ENCODE assay signal across 24 mouse cellular contexts in the genomic region with DNA sequence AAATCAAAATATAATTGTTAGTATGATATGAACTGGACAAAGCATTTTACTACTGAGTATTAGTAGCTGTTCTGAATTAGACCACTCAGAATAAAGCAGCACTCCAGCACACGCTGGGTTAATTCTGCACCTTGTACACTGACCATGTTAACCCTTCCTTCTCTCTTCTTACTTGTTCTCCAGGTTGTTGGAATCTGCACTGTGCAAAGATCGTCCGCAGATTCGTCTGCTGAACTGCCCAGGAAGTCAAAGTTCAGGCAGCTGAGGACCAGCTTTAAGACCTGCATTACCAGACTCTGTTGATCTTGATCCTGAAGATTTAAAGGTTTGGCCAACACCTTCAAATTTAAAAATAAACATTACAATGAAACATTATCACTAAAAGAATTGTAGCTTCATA. TPM values are rescaled to one million over a fixed set of nuclear protein-coding genes. Genes with fewer than 3 reads are reported as not detected.
DNase-seq lines count a peak whose midpoint lies in the region; ATAC-seq lines count a peak whose summit lies in the region.
"Had no signal": no experiment of that assay in that cellular context is flagged by ENCODE, and none has a peak within 500 bp of the region (broad histone marks: within the 10 kb centered on the region; RNA-seq: fewer than 3 reads in every experiment).

No protein-coding gene starts in this region.

- 63% methylated on average over 4 of the region's 4 CpGs for WGBS in kidney, embryonic 16.5 days

- H3K4me1 ChIP-seq in kidney, embryonic 16.5 days (ENCODE audit: insufficient read depth, low read length): no peaks in the 10 kb centered on the region
- H3K4me1 ChIP-seq: embryonic facial prominence, embryonic 10.5 days; embryonic facial prominence, embryonic 13.5 days; forebrain, embryonic 12.5 days; forebrain, embryonic 15.5 days; heart, embryonic 10.5 days; hindbrain, embryonic 12.5 days had no signal

- no peak overlapping the region for H3K9ac ChIP-seq in kidney, embryonic 16.5 days (replicated peaks; ENCODE audit: low read length)
- H3K9ac ChIP-seq: embryonic facial prominence, embryonic 13.5 days; forebrain, embryonic 12.5 days; forebrain, embryonic 15.5 days; hindbrain, embryonic 12.5 days had no signal

- no peaks in the 10 kb centered on the region for H3K27me3 ChIP-seq in kidney, embryonic 16.5 days (ENCODE audit: insufficient read depth, low read length)
- H3K27me3 ChIP-seq: embryonic facial prominence, embryonic 13.5 days; forebrain, embryonic 12.5 days; forebrain, embryonic 15.5 days; hindbrain, embryonic 12.5 days had no signal

- DNase-seq in kidney, adult 11 months: peak; percentile 29
- DNase-seq in kidney, adult 8-10 months: peak; percentile 22 to 51
- peak; percentile 17 for DNase-seq in kidney, postnatal 14 days
- DNase-seq in yolk sac, embryonic 10.5 days (ENCODE audit: low spot score): peak; percentile 54
- no peak for DNase-seq in spleen, adult 18-20 months
- DNase-seq in layer of hippocampus, adult 8-10 months (ENCODE audit: low spot score in 2 of 2): no peak
- DNase-seq: adrenal gland, adult 8-10 months; cerebellum, adult 11-12 months; cerebellum, adult 8-10 months; cerebellum, postnatal 10 days; cerebellum, postnatal 36 days; embryo, embryonic 11 days; gastrocnemius, postnatal 10 days; gastrocnemius, postnatal 36 days; heart, adult 2 months had no signal

- ATAC-seq in kidney, embryonic 16.5 days (ENCODE audit: low FRiP score, low TSS enrichment): no peak
- ATAC-seq: activated CD4-positive, CD25-positive, alpha-beta regulatory T cell, adult 4 months; forebrain, embryonic 15.5 days had no signal

- no peaks in the 10 kb centered on the region for H3K9me3 ChIP-seq in kidney, embryonic 16.5 days (ENCODE audit: low read length)
- H3K9me3 ChIP-seq: embryonic facial prominence, embryonic 10.5 days; embryonic facial prominence, embryonic 13.5 days; forebrain, embryonic 12.5 days; forebrain, embryonic 15.5 days; heart, embryonic 10.5 days; hindbrain, embryonic 12.5 days had no signal

- H3K27ac ChIP-seq in kidney, embryonic 16.5 days (ENCODE audit: low read length): no peak overlapping the region
- H3K27ac ChIP-seq: embryonic facial prominence, embryonic 10.5 days; embryonic facial prominence, embryonic 13.5 days; forebrain, embryonic 12.5 days; forebrain, embryonic 15.5 days; heart, adult 2 months; heart, embryonic 10.5 days; hindbrain, embryonic 12.5 days had no signal

- no peak overlapping the region for H3K4me2 ChIP-seq in kidney, embryonic 16.5 days (replicated peaks; ENCODE audit: low read depth, low read length)
- H3K4me2 ChIP-seq: embryonic facial prominence, embryonic 13.5 days; forebrain, embryonic 12.5 days; forebrain, embryonic 15.5 days; hindbrain, embryonic 12.5 days had no signal

- H3K36me3 ChIP-seq in kidney, embryonic 16.5 days (ENCODE audit: insufficient read depth, low read length): no peaks in the 10 kb centered on the region
- H3K36me3 ChIP-seq: embryonic facial prominence, embryonic 13.5 days; forebrain, embryonic 15.5 days; heart, embryonic 10.5 days had no signal

- no peak overlapping the region for H3K4me3 ChIP-seq in kidney, embryonic 16.5 days (ENCODE audit: low read length)
- H3K4me3 ChIP-seq: embryonic facial prominence, embryonic 10.5 days; embryonic facial prominence, embryonic 13.5 days; erythroblast, embryonic 14.5 days; forebrain, embryonic 12.5 days; forebrain, embryonic 15.5 days; heart, adult 2 months; heart, embryonic 10.5 days; hindbrain, embryonic 12.5 days had no signal

RNA-seq across cellular contexts. Expression of a gene that starts 27.8 kb away (rescaled TPM):
- polyA plus RNA-seq in kidney, embryonic 16.5 days (2015; fragmentation: Nextera tagmentation; extraction: Ambion mirVana): 4.7 and 6.6 TPM in 2 replicates
- 10 to 100 TPM in 2 of 4 experiments, 1 to 10 TPM in 2; 7.3 to 10.9 (median 9.0) TPM for total RNA-seq in layer of hippocampus, adult 8-10 months (2022)

Comparison
In these comparisons a context has a peak if more than half of its experiments do, and no peak if none do; other contexts are left out.
1. DNase-seq: peak in kidney, adult 11 months (single experiment), kidney, adult 8-10 months (2 of 2), kidney, postnatal 14 days (single experiment) and yolk sac, embryonic 10.5 days (single experiment); none in spleen, adult 18-20 months (0 of 2) and layer of hippocampus, adult 8-10 months (0 of 2).